Mouse (Mus musculus) adrenal gland, adult 2 months (tissue): ENCODE measurements around the gene Olfr1233. TPM values are rescaled to one million over a fixed set of nuclear protein-coding genes. Genes with fewer than 3 reads are reported as not detected.

Experiments
- DNase-seq: peaks from one replicate; pipeline ENCODE4 v3.0.0; 2021
- long read RNA-seq: library from polyadenylated mRNA; stranded (forward); transcript quantifications from one replicate; pipeline ENCODE4 v2.0.0, GENCODE M21; 2021
- polyA plus RNA-seq: library from polyadenylated mRNA; depleted of rRNA; stranded (reverse); fragments of >200 nt; gene quantifications from 2 replicates; pipeline ENCODE4 v1.2.3, GENCODE M21; 2012; rRNA removed
- total RNA-seq, 2 experiments: library from RNA; stranded (reverse); gene quantifications; 2 replicates each; pipeline ENCODE4 v1.2.3; 2021

The Olfr1233 gene
- total RNA-seq = not detected
- polyA plus RNA-seq = not detected in 2 replicates
- long read RNA-seq = 0 reads

DNA sequence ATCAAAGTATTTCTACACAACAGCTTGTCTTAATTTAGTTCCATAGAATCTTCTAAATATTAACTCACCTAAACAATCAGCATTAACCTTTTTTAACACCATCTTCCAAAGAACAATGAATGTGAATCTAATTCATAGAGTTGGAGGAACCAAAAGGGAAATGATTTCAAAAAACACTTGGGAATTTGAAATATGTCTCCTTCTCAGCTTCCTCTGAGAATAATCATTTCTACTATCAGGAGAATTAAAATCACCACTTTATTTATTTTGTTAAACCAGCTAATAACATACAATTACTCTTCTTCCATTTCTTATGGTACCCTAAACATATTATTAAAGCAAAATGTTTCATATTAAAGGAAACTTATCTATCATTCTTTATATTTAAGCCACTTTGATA lies at the start of gene Olfr1233:
Gene Olfr1233, minus strand, starts transcription at position 101 of the 400 bp plus-strand sequence.
- no peak for DNase-seq

DNA sequence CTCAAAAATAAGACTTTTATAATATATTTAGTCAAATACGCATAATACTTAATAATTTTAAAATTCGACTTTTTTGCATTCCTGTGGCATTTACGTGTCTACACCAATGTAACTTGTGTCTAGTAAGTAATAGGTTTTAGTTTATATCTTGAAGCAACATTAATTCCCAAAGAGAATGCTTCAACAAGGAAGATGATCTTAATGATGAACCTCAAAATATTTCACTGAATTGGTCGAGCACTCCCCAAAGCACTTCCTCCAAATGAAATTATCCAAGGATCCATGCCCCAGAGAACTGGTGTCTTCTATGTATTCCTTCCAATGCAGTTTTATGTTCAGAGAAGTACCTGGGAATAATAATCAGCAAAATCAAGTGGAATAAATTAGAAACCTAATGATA lies 22.6 kb upstream of the Olfr1233 start, which contains the start of gene Olfr1234:
Gene Olfr1234, minus strand, starts transcription at position 101 of the 400 bp plus-strand sequence.
- no peak for DNase-seq

DNA sequence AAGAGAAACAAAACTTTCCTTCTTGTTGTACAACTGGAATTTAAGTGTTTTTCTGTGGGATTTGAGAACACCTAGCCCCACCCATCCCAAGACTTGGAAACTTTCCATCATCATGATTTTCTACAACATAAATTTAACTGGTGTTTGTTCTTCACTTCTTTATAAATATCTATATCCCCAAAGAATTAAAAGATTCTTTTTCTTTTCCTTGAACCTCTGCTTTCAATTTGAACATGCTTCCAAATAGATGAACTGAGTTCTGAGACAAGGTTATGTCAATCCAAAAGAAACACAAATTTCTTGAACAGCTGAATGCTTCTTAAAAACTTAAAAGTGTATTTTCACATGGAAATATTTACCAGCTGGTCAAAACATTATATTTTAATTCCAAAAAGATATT lies 12.6 kb downstream of the Olfr1233 start, which contains the start of gene Olfr1232:
Gene Olfr1232, minus strand, starts transcription at position 101 of the 400 bp plus-strand sequence.
- DNase-seq = no peak

DNA sequence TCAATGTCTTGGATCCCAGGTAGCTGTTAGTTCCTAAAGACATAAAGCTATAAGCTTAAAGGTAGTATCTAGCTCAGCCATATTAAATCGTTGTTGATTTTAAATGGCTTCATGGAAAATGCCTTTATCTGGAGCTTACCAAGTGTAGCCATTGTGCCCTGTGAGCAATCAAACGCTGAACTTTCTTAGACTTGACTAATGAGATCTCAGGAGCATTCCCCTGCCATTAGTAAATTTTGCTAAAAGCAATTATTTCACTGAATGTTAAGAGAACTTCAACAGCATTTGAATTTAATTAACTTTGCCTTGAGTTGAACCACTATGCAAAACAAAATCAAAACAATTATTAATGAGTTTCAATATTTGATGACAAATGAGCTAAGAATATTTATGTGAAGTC lies 35.2 kb downstream of the Olfr1233 start, which contains the start of gene Olfr1231:
Gene Olfr1231, minus strand, starts transcription at position 101 of the 400 bp plus-strand sequence.
- DNase-seq = no peak

DNA sequence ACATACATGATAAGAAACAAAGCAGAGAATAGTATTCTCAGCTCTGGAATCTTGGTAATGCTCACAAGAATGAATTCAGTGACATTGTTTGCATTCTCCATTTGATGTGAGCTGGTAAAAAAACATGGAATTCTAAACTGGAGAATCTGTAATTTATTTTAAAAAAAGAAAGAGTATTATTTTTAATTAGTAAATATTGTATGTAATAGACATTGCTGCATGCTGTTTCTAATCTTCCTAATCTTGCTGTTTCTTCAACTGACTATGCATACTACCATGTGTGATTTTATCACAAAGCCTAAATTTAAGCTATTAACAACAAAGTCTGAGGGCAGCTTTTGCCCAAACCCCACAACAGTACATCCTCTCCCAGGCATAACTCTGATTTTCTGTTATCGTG lies 45.0 kb downstream of the Olfr1233 start, which contains the start of gene Olfr1230:
Gene Olfr1230, minus strand, starts transcription at position 101 of the 400 bp plus-strand sequence.
- DNase-seq = no peak

DNA sequence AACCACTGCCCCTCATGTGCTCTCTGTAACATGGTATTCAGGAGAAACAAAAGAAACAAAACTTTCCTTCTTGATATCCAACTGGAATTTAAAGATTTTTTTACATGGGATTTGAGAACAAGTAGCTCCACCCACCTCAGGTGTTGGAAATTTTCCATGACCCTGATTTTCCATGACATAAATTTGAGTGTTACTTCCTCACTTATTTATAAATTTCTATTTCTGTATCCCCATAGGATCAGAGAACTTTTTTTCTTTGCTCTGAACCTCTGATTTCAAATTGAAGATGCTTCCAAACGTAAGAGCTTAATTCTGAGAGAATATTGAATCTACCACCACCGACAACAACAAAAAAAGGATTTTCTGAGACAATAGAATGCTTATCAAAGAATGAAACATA lies 54.3 kb downstream of the Olfr1233 start, which contains the start of gene Olfr1229:
Gene Olfr1229, minus strand, starts transcription at position 101 of the 400 bp plus-strand sequence.
- DNase-seq = no peak

Other genes with a start within 250 kb of the Olfr1233 start
- gene Olfr1220, start 235.6 kb downstream of the Olfr1233 start, total RNA-seq = not detected
- gene Olfr1220, start 235.6 kb downstream of the Olfr1233 start, polyA plus RNA-seq = not detected in 2 replicates
- gene Olfr1221, start 225.1 kb downstream of the Olfr1233 start, total RNA-seq = not detected
- gene Olfr1221, start 225.1 kb downstream of the Olfr1233 start, polyA plus RNA-seq = not detected in 2 replicates
- not detected for gene Olfr1222, start 209.3 kb downstream of the Olfr1233 start, total RNA-seq
- gene Olfr1222, start 209.3 kb downstream of the Olfr1233 start, polyA plus RNA-seq = not detected in 2 replicates
- gene Olfr1223, start 190.8 kb downstream of the Olfr1233 start, total RNA-seq = not detected
- gene Olfr1223, start 190.8 kb downstream of the Olfr1233 start, polyA plus RNA-seq = not detected in 2 replicates
- gene Olfr1224-ps1, start 178.3 kb downstream of the Olfr1233 start, total RNA-seq = not detected
- gene Olfr1224-ps1, start 178.3 kb downstream of the Olfr1233 start, polyA plus RNA-seq = not detected in 2 replicates
- gene Olfr1225, start 167.7 kb downstream of the Olfr1233 start, total RNA-seq = not detected
- not detected in 2 replicates for gene Olfr1225, start 167.7 kb downstream of the Olfr1233 start, polyA plus RNA-seq
- not detected for gene Olfr1226, start 142.3 kb downstream of the Olfr1233 start, total RNA-seq
- gene Olfr1226, start 142.3 kb downstream of the Olfr1233 start, polyA plus RNA-seq = not detected in 2 replicates
- not detected for gene Olfr1228, start 88.3 kb downstream of the Olfr1233 start, total RNA-seq
- gene Olfr1228, start 88.3 kb downstream of the Olfr1233 start, polyA plus RNA-seq = not detected in 2 replicates
- gene Olfr1229, start 54.4 kb downstream of the Olfr1233 start, total RNA-seq = not detected
- gene Olfr1229, start 54.4 kb downstream of the Olfr1233 start, polyA plus RNA-seq = not detected in 2 replicates
- not detected for gene Olfr1230, start 45.1 kb downstream of the Olfr1233 start, total RNA-seq
- not detected in 2 replicates for gene Olfr1230, start 45.1 kb downstream of the Olfr1233 start, polyA plus RNA-seq
- gene Olfr1231, start 35.3 kb downstream of the Olfr1233 start, total RNA-seq = not detected
- gene Olfr1231, start 35.3 kb downstream of the Olfr1233 start, polyA plus RNA-seq = not detected in 2 replicates
- not detected for gene Olfr1232, start 12.7 kb downstream of the Olfr1233 start, total RNA-seq
- not detected in 2 replicates for gene Olfr1232, start 12.7 kb downstream of the Olfr1233 start, polyA plus RNA-seq
- not detected for gene Olfr1234, start 22.5 kb upstream of the Olfr1233 start, total RNA-seq
- not detected in 2 replicates for gene Olfr1234, start 22.5 kb upstream of the Olfr1233 start, polyA plus RNA-seq
- gene Olfr1238, start 67.3 kb upstream of the Olfr1233 start, total RNA-seq = not detected
- not detected in 2 replicates for gene Olfr1238, start 67.3 kb upstream of the Olfr1233 start, polyA plus RNA-seq
- not detected for gene Olfr1239, start 78.0 kb upstream of the Olfr1233 start, total RNA-seq
- not detected in 2 replicates for gene Olfr1239, start 78.0 kb upstream of the Olfr1233 start, polyA plus RNA-seq
- not detected for gene Olfr1240, start 100.6 kb upstream of the Olfr1233 start, total RNA-seq
- gene Olfr1240, start 100.6 kb upstream of the Olfr1233 start, polyA plus RNA-seq = not detected in 2 replicates
- not detected for gene Olfr1241, start 144.7 kb upstream of the Olfr1233 start, total RNA-seq
- gene Olfr1241, start 144.7 kb upstream of the Olfr1233 start, polyA plus RNA-seq = not detected in 2 replicates
- gene Olfr1242, start 155.9 kb upstream of the Olfr1233 start, total RNA-seq = not detected
- gene Olfr1242, start 155.9 kb upstream of the Olfr1233 start, polyA plus RNA-seq = not detected in 2 replicates
- gene Olfr1243, start 189.1 kb upstream of the Olfr1233 start, total RNA-seq = not detected
- not detected in 2 replicates for gene Olfr1243, start 189.1 kb upstream of the Olfr1233 start, polyA plus RNA-seq
- not detected for gene Olfr1245, start 236.0 kb upstream of the Olfr1233 start, total RNA-seq
- not detected in 2 replicates for gene Olfr1245, start 236.0 kb upstream of the Olfr1233 start, polyA plus RNA-seq